Mouse (Mus musculus) MEL (cell line): ENCODE measurements around the gene Gtf2a1l. TPM values are rescaled to one million over a fixed set of nuclear protein-coding genes. Genes with fewer than 3 reads are reported as not detected.

Experiments
- DNase-seq: peaks from one replicate; pipeline ENCODE4 v3.0.0; 2011; ENCODE audit warnings: low read depth, low spot score
- H3K27ac ChIP-seq: 2 replicates; pipeline ENCODE4 v1.5.1; 2012; ENCODE audit warnings: low read depth, mild to moderate bottlenecking, control low read depth, low read length, moderate library complexity; ENCODE audit not compliant: control insufficient read depth
- H3K27me3 ChIP-seq, 2 experiments: fragments of 150-350 bp in 1 of 2; sonication (generic) in 1 of 2; 2 replicates each; pipeline ENCODE4 v1.6.1; 2012; ENCODE audit warnings: low read length in 2 of 2, mild to moderate bottlenecking in 2 of 2, improper control_type of control experiment in 1 of 2, moderate library complexity in 1 of 2; ENCODE audit not compliant: insufficient read depth in 2 of 2, control insufficient read depth in 1 of 2
- H3K36me3 ChIP-seq, 2 experiments: 2 replicates each; pipeline ENCODE4 v1.6.1; 2012 to 2014; ENCODE audit warnings: low read length in 2 of 2, improper control_type of control experiment in 1 of 2, inconsistent platforms in 1 of 2, mild to moderate bottlenecking in 1 of 2; ENCODE audit not compliant: insufficient read depth in 2 of 2, control insufficient read depth in 1 of 2
- H3K4me1 ChIP-seq, 2 experiments: fragments of 150-350 bp in 1 of 2; sonication (generic) in 1 of 2; 2 replicates each; pipeline ENCODE4 v1.6.1; 2012; ENCODE audit warnings: low read length in 2 of 2, improper control_type of control experiment in 1 of 2, mild to moderate bottlenecking in 1 of 2; ENCODE audit not compliant: insufficient read depth in 2 of 2, control insufficient read depth in 1 of 2
- H3K4me3 ChIP-seq, 2 experiments: fragments of 150-350 bp in 1 of 2; sonication (generic) in 1 of 2; 2 replicates each; pipeline ENCODE4 v1.5.1; 2012; ENCODE audit warnings: low read depth in 2 of 2, low read length in 2 of 2, mild to moderate bottlenecking in 2 of 2, moderate library complexity in 2 of 2, control low read depth in 1 of 2, improper control_type of control experiment in 1 of 2; ENCODE audit not compliant: control insufficient read depth in 1 of 2, insufficient read depth in 1 of 2
- H3K79me2 ChIP-seq: 2 replicates; pipeline ENCODE4 v1.6.1; 2012; ENCODE audit warnings: mild to moderate bottlenecking, low read length, moderate library complexity; ENCODE audit not compliant: control insufficient read depth, poor library complexity, insufficient read depth
- H3K9ac ChIP-seq: 2 replicates; pipeline ENCODE4 v1.6.1; 2012; ENCODE audit warnings: low read depth, mild to moderate bottlenecking, control low read depth, low read length, moderate library complexity; ENCODE audit not compliant: control insufficient read depth, poor library complexity, severe bottlenecking
- H3K9me3 ChIP-seq: fragments of 150-350 bp; sonication (generic); replicated peaks from 2 replicates; pipeline ENCODE4 v1.6.1; 2012; ENCODE audit warnings: mild to moderate bottlenecking, low read length, improper control_type of control experiment, moderate library complexity; ENCODE audit not compliant: insufficient read depth
- BHLHE40 ChIP-seq: IDR thresholded peaks from 2 replicates; pipeline ENCODE4 v1.6.1; 2012; ENCODE audit warnings: low read depth, mild to moderate bottlenecking, inconsistent platforms, low read length, improper control_type of control experiment, borderline replicate concordance
- CHD1 ChIP-seq: IDR thresholded peaks from 2 replicates; pipeline ENCODE4 v1.6.1; 2012; ENCODE audit warnings: low read depth, mild to moderate bottlenecking, inconsistent platforms, low read length, improper control_type of control experiment
- CHD2 ChIP-seq: IDR thresholded peaks from 2 replicates; pipeline ENCODE4 v1.6.1; 2011; ENCODE audit warnings: low read length, improper control_type of control experiment
- CTCF ChIP-seq, 3 experiments: IDR thresholded peaks in 2 of 3; conservative IDR thresholded peaks in 1 of 3; 2 replicates each; pipeline ENCODE4 v1.5.1; 2011 to 2012; ENCODE audit warnings: low read length in 3 of 3, low read depth in 2 of 3, mild to moderate bottlenecking in 2 of 3, improper control_type of control experiment in 1 of 3, inconsistent platforms in 1 of 3, mixed read lengths in 1 of 3, moderate library complexity in 1 of 3; ENCODE audit not compliant: control insufficient read depth in 1 of 3, insufficient read depth in 1 of 3, poor library complexity in 1 of 3, severe bottlenecking in 1 of 3
- EP300 ChIP-seq, 2 experiments: IDR thresholded peaks; 2 replicates each; pipeline ENCODE4 v1.6.1; 2011; ENCODE audit warnings: improper control_type of control experiment in 2 of 2, low read length in 2 of 2, low read depth in 1 of 2, mild to moderate bottlenecking in 1 of 2
- ETS1 ChIP-seq: IDR thresholded peaks from 2 replicates; pipeline ENCODE4 v1.6.1; 2012; ENCODE audit warnings: low read depth, mild to moderate bottlenecking, inconsistent platforms, low read length, improper control_type of control experiment, moderate library complexity
- GATA1 ChIP-seq: IDR thresholded peaks from 2 replicates; pipeline ENCODE4 v1.6.1; 2011; ENCODE audit warnings: low read depth, low read length, improper control_type of control experiment
- HCFC1 ChIP-seq: IDR thresholded peaks from 2 replicates; pipeline ENCODE4 v1.6.1; 2012; ENCODE audit warnings: low read depth, mild to moderate bottlenecking, inconsistent platforms, low read length, improper control_type of control experiment, moderate library complexity
- KAT2A ChIP-seq: conservative IDR thresholded peaks from 2 replicates; pipeline ENCODE4 v1.6.1; 2012; ENCODE audit warnings: low read depth, low read length, improper control_type of control experiment, inconsistent platforms
- MAZ ChIP-seq: IDR thresholded peaks from 2 replicates; pipeline ENCODE4 v1.6.1; 2012; ENCODE audit warnings: low read depth, mild to moderate bottlenecking, inconsistent platforms, low read length, improper control_type of control experiment
- MEF2A ChIP-seq: IDR thresholded peaks from 2 replicates; pipeline ENCODE4 v1.6.1; 2014; ENCODE audit warnings: low read depth, mild to moderate bottlenecking, inconsistent platforms, low read length, improper control_type of control experiment; ENCODE audit not compliant: poor library complexity, insufficient replicate concordance, severe bottlenecking; ENCODE audit errors: extremely low read depth
- MYB ChIP-seq: IDR thresholded peaks from 2 replicates; pipeline ENCODE4 v1.6.1; 2011; ENCODE audit warnings: mild to moderate bottlenecking, low read depth, low read length, improper control_type of control experiment
- MYC ChIP-seq: IDR thresholded peaks from 2 replicates; pipeline ENCODE4 v1.6.1; 2011; ENCODE audit warnings: low read depth, mild to moderate bottlenecking, low read length, improper control_type of control experiment, moderate library complexity
- NELFE ChIP-seq: IDR thresholded peaks from 2 replicates; pipeline ENCODE4 v1.6.1; 2011; ENCODE audit warnings: low read depth, low read length, improper control_type of control experiment
- POLR2A ChIP-seq, 2 experiments: IDR thresholded peaks; 2 replicates each; pipeline ENCODE4 v1.6.1; 2011 to 2012; ENCODE audit warnings: low read length in 2 of 2, mild to moderate bottlenecking in 2 of 2, control low read depth in 1 of 2, improper control_type of control experiment in 1 of 2, low read depth in 1 of 2, moderate library complexity in 1 of 2; ENCODE audit not compliant: control insufficient read depth in 1 of 2, insufficient read depth in 1 of 2, poor library complexity in 1 of 2
- POLR2AphosphoS2 ChIP-seq: IDR thresholded peaks from 2 replicates; pipeline ENCODE4 v1.6.1; 2011; ENCODE audit warnings: low read length, improper control_type of control experiment
- RAD21 ChIP-seq: IDR thresholded peaks from 2 replicates; pipeline ENCODE4 v1.6.1; 2011; ENCODE audit warnings: mild to moderate bottlenecking, low read depth, low read length, improper control_type of control experiment
- RCOR1 ChIP-seq: IDR thresholded peaks from 2 replicates; pipeline ENCODE4 v1.6.1; 2012; ENCODE audit warnings: low read depth, mild to moderate bottlenecking, inconsistent platforms, low read length, improper control_type of control experiment
- SMC3 ChIP-seq: IDR thresholded peaks from 2 replicates; pipeline ENCODE4 v1.6.1; 2011; ENCODE audit warnings: low read depth, low read length, improper control_type of control experiment
- TBP ChIP-seq: IDR thresholded peaks from 2 replicates; pipeline ENCODE4 v1.8.0; 2011; ENCODE audit warnings: low read depth, low read length, improper control_type of control experiment
- ZC3H11A ChIP-seq: IDR thresholded peaks from 2 replicates; pipeline ENCODE4 v1.6.1; 2012; ENCODE audit warnings: low read depth, mild to moderate bottlenecking, inconsistent platforms, low read length, improper control_type of control experiment
- polyA plus RNA-seq, 2 experiments: library from polyadenylated mRNA; stranded (reverse) in 1 of 2; unstranded in 1 of 2; fragments of >175 nt in 1 of 2; fragments of >200 nt in 1 of 2; gene quantifications; 2 replicates each; pipeline versions ENCODE4 v1.2.1 to v1.2.4; 2012; ENCODE audit warnings: low replicate concordance in 2 of 2, low read depth in 1 of 2; ENCODE audit not compliant: insufficient read length in 2 of 2, insufficient read depth in 1 of 2, missing spikeins in 1 of 2
- total RNA-seq: library from RNA; depleted of rRNA; stranded (reverse); fragments of 300-350 nt; gene quantifications from 2 replicates; pipeline ENCODE4 v1.2.3, GENCODE M21; 2012

Gene Gtf2a1l
- total and polyA plus RNA-seq, 3 experiments = not detected

GRCm38 (mm10) chr17:88652702-88653374 lies 15.6 kb upstream of the Gtf2a1l start:
- Histone ChIP-seq H3K36me3 (no peaks in the 10 kb centered on the region), H3K4me3 (no peak overlapping the region), H3K27ac (no peak overlapping the region), H3K9ac (no peak overlapping the region), H3K4me1 (no peaks in the 10 kb centered on the region)
- TF ChIP-seq POLR2AphosphoS2 (no peak), RCOR1 (no peak), RAD21 (peak; percentile 79), MAZ (no peak), CTCF (IDR thresholded peaks at IDR 0.05 in 2 of 3, conservative IDR thresholded peaks at IDR 0.05 in 1 of 3; ENCODE audit: control insufficient read depth in 1 of 3, insufficient read depth in 1 of 3, low read depth in 2 of 3, low read length in 3 of 3, poor library complexity in 1 of 3, severe bottlenecking in 1 of 3) (peak; percentile 73 to 97 (median 85)), EP300 (IDR thresholded peaks at IDR 0.05; ENCODE audit: low read depth in 1 of 2, low read length in 2 of 2) (no peak), KAT2A (no peak), NELFE (no peak), CHD1 (no peak), GATA1 (no peak), ZC3H11A (peak; percentile 59), TBP (no peak), POLR2A (IDR thresholded peaks at IDR 0.05; ENCODE audit: control insufficient read depth in 1 of 2, insufficient read depth in 1 of 2, low read depth in 1 of 2, low read length in 2 of 2, poor library complexity in 1 of 2) (no peak), SMC3 (peak; percentile 68), CHD2 (no peak), BHLHE40 (no peak), MYB (no peak)
- TF ChIP-seq, all 39 proteins: peak for 4
- Histone ChIP-seq H3K79me2 (no peaks in the 10 kb centered on the region), H3K9me3 (no peaks in the 10 kb centered on the region), H3K27me3 (no peaks in the 10 kb centered on the region)
- DNase-seq = peak; percentile 64

- no peak overlapping the region for H3K27ac ChIP-seq
- DNase-seq = no peak
- no peaks in the 10 kb centered on the region for H3K9me3 ChIP-seq
- H3K79me2 ChIP-seq = no peaks in the 10 kb centered on the region
- H3K4me1 ChIP-seq = no peaks in the 10 kb centered on the region
- no peak for TF ChIP-seq MEF2A
- TF ChIP-seq MYC = no peak
- no peak for TF ChIP-seq HCFC1
- TF ChIP-seq ETS1 = no peak
- no peak for TF ChIP-seq TBP
- TF ChIP-seq, all 39 proteins: peak for 0
- H3K36me3 ChIP-seq = no peaks in the 10 kb centered on the region
- H3K9ac ChIP-seq = no peak overlapping the region
- no peaks in the 10 kb centered on the region for H3K27me3 ChIP-seq
- no peak overlapping the region for H3K4me3 ChIP-seq
Observed at GRCm38 (mm10) chr17:88653375-88653769, 15.1 kb upstream of the Gtf2a1l start.
